Mouse (Mus musculus): ENCODE results near the gene Tmc2. TPM values are rescaled to one million over a fixed set of nuclear protein-coding genes. Genes with fewer than 3 reads are reported as not detected.

The Tmc2 gene
- polyA plus RNA-seq, 1 experiment from 2014 or later = not detected

DNA sequence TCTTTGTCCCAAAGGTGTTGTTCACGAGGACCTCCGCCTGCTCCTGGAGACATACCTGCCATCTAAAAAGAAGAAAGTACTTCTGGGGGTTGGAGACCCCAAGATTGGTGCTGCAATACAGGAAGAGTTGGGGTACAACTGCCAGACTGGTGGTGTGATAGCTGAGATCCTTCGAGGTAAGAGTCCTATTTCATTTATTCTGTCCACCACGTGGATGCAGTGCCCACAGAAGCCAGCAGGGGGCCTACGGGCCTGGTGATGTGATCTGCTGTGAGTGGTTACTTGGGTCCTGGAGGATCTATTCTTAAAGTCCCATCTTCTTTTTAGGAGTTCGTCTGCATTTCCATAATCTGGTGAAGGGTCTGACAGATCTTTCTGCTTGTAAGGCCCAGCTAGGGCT lies 80.7 kb downstream of the Tmc2 start:
- whole genome bisulfite sequencing (ENCODE audit: insufficient replicate concordance) = 37% methylated on average over 6 of the region's 6 CpGs
- H3K36me3 ChIP-seq (replicated peaks; ENCODE audit: insufficient read depth, low read length) = peaks cover 45% of the 10 kb centered on the region
- H3K4me2 ChIP-seq (ENCODE audit: low read depth, low read length) = peak overlapping the region; percentile 95
- no peaks in the 10 kb centered on the region for H3K27me3 ChIP-seq (ENCODE audit: insufficient read depth, low read length)
- no peak for TF ChIP-seq EP300 (IDR thresholded peaks at IDR 0.05; ENCODE audit: low read depth)
- peak; percentile 90 for TF ChIP-seq CTCF (IDR thresholded peaks at IDR 0.05; ENCODE audit: low read depth)
- DNase-seq (peak; percentile 87), ATAC-seq (no peak)
- no peak overlapping the region for H3K27ac ChIP-seq (ENCODE audit: low read depth)
- H3K4me1 ChIP-seq (ENCODE audit: insufficient read depth) = peaks cover 26% of the 10 kb centered on the region
- no peaks in the 10 kb centered on the region for H3K9me3 ChIP-seq (ENCODE audit: low read length)
- H3K4me3 ChIP-seq (ENCODE audit: low read depth, low read length) = peak overlapping the region; percentile 91
- H3K9ac ChIP-seq (replicated peaks) = no peak overlapping the region

- Histone ChIP-seq H3K27me3 (ENCODE audit: insufficient read depth, low read length) (no peaks in the 10 kb centered on the region), H3K4me2 (ENCODE audit: low read depth, low read length) (no peak overlapping the region), H3K4me1 (ENCODE audit: insufficient read depth) (peaks cover 28% of the 10 kb centered on the region), H3K4me3 (ENCODE audit: low read depth, low read length) (no peak overlapping the region), H3K36me3 (replicated peaks; ENCODE audit: insufficient read depth, low read length) (peaks cover 57% of the 10 kb centered on the region), H3K9ac (replicated peaks) (no peak overlapping the region), H3K9me3 (ENCODE audit: low read length) (no peaks in the 10 kb centered on the region), H3K27ac (ENCODE audit: low read depth) (no peak overlapping the region)
- TF ChIP-seq EP300 (IDR thresholded peaks at IDR 0.05; ENCODE audit: low read depth) (no peak), CTCF (IDR thresholded peaks at IDR 0.05; ENCODE audit: low read depth) (no peak)
- 49% methylated on average over 8 of the region's 8 CpGs for WGBS (ENCODE audit: insufficient replicate concordance)
- ATAC-seq = no peak
- no peak for DNase-seq
Observed at GRCm38 (mm10) chr2:130279600-130280091, 84.7 kb downstream of the Tmc2 start.

GRCm38 (mm10) chr2:130280224-130280623 lies 85.2 kb downstream of the Tmc2 start:
- H3K9ac ChIP-seq (replicated peaks) = no peak overlapping the region
- no peak overlapping the region for H3K4me3 ChIP-seq (ENCODE audit: low read depth, low read length)
- TF ChIP-seq CTCF (IDR thresholded peaks at IDR 0.05; ENCODE audit: low read depth) (no peak), EP300 (IDR thresholded peaks at IDR 0.05; ENCODE audit: low read depth) (no peak)
- ATAC-seq (no peak), DNase-seq (no peak)
- no peak overlapping the region for H3K27ac ChIP-seq (ENCODE audit: low read depth)
- no peaks in the 10 kb centered on the region for H3K9me3 ChIP-seq (ENCODE audit: low read length)
- no peaks in the 10 kb centered on the region for H3K27me3 ChIP-seq (ENCODE audit: insufficient read depth, low read length)
- H3K4me1 ChIP-seq (ENCODE audit: insufficient read depth) = peaks cover 28% of the 10 kb centered on the region
- no peak overlapping the region for H3K4me2 ChIP-seq (ENCODE audit: low read depth, low read length)
- H3K36me3 ChIP-seq (replicated peaks; ENCODE audit: insufficient read depth, low read length) = peaks cover 57% of the 10 kb centered on the region
- 64% methylated on average over 7 of the region's 7 CpGs for WGBS (ENCODE audit: insufficient replicate concordance)

DNA sequence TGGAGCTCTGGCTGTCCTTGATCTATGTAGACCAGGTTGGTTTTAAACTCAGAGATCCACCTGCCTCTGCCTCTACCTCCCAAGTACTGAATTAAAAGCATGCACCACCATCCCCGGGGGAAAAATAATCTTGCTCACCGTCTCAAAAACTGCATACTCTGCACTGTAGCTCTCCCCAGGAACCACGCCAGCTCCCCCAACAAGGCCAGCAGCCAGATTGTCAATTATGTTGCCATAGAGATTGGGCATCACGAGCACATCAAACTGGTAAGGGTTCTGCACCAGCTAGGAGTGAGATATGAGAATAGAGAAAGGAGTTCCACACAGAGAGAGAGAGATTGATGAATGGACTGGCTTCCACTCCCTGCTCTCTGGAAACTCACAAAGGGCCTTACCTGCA lies 85.8 kb downstream of the Tmc2 start:
- Histone ChIP-seq H3K27ac (ENCODE audit: low read depth) (no peak overlapping the region; the same call in 1 of the 2 replicates), H3K4me1 (ENCODE audit: insufficient read depth) (peaks cover 22% of the 10 kb centered on the region), H3K9me3 (ENCODE audit: low read length) (no peaks in the 10 kb centered on the region), H3K36me3 (replicated peaks; ENCODE audit: insufficient read depth, low read length) (peaks cover 52% of the 10 kb centered on the region), H3K27me3 (ENCODE audit: insufficient read depth, low read length) (no peaks in the 10 kb centered on the region), H3K9ac (replicated peaks) (no peak overlapping the region), H3K4me3 (ENCODE audit: low read depth, low read length) (no peak overlapping the region), H3K4me2 (ENCODE audit: low read depth, low read length) (no peak overlapping the region)
- 65% methylated on average over 4 of the region's 4 CpGs for WGBS (ENCODE audit: insufficient replicate concordance)
- ATAC-seq = no peak
- no peak for TF ChIP-seq EP300 (IDR thresholded peaks at IDR 0.05; ENCODE audit: low read depth)
- TF ChIP-seq CTCF (IDR thresholded peaks at IDR 0.05; ENCODE audit: low read depth) = no peak
- DNase-seq = no peak

DNA sequence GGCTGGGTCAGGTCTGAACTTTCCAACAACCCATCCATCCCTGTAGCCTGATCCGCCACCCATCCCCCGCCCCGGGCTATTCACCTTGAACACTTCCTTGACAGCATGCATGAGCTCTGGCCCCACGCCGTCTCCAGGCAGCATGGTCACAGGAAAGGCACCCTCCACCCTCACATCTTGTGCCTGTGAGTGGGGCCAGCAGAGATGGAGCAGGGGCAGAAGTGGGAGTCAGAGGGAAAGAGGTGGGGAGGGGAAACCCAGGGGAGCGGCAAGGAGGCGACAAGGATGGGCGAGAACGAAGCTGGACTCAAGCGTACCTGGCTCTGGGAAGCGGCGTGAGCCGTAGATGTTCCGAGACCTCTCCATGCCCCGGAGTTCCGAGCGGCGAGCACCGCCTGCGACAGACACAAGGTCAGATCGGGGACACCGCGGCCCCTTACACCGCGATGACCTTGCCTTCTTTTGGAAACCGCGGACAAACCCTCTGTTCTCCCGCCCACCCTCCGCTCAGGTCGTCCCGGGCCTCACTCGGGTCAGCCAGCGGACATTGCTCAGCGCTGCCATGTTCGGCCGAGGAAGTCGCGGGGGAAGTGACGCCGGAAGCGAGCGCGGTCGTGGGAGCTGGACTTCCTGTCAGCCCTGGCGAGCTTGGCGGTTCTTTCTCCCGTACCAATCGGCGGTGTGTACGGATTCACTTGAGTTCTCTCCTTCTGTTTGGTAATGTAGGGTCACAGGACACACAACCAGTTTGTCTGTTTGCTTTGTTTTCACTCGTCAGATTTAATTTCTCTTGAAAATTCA lies 89.1 kb downstream of the Tmc2 start, which contains the start of gene Idh3b:
Idh3b (minus strand) TSS at position 694 of the 801 bp plus-strand sequence.
- H3K4me3 ChIP-seq (ENCODE audit: low read depth, low read length) = peak within 1 kb of the TSS; percentile 78
- no peak for TF ChIP-seq CTCF (IDR thresholded peaks at IDR 0.05; ENCODE audit: low read depth)
- TF ChIP-seq EP300 (IDR thresholded peaks at IDR 0.05; ENCODE audit: low read depth) = peak; percentile 47; the same call in 1 of the 2 replicates
- H3K4me1 ChIP-seq (ENCODE audit: insufficient read depth) = peaks cover 16% of the 10 kb centered on the region
- peak within 1 kb of the TSS; percentile 85 for H3K4me2 ChIP-seq (ENCODE audit: low read depth, low read length)
- H3K27ac ChIP-seq (ENCODE audit: low read depth) = peak within 1 kb of the TSS; percentile 77
- ATAC-seq (peak; percentile 91), DNase-seq (peak; percentile 91)
- H3K9ac ChIP-seq (replicated peaks) = peak within 1 kb of the TSS; percentile 92
- H3K27me3 ChIP-seq (ENCODE audit: insufficient read depth, low read length) = no peaks in the 10 kb centered on the region
- WGBS (ENCODE audit: insufficient replicate concordance) = under 1% methylated on average over 47 of the region's 51 CpGs
- no peaks in the 10 kb centered on the region for H3K9me3 ChIP-seq (ENCODE audit: low read length)
- peaks cover 25% of the 10 kb centered on the region for H3K36me3 ChIP-seq (replicated peaks; ENCODE audit: insufficient read depth, low read length)

DNA sequence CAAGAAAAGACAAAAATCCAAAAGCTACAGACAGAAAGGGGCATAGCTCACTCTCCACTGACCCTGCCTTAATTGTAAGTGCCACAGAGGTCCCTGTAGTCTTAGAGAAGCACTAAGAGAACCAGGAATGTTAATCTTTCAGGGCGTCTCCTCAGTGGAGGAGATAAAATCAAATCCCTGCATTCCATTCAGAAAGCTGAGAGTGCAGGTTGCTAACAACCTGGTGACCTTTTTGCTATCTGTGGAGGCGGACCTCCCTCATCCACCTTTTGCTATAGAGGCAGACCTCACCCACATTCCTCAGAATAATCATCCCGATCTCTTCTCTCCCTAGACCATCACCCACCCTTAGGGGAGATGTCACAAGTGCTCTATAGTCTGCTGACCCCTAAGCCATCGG lies 94.1 kb downstream of the Tmc2 start:
- peaks cover 4% of the 10 kb centered on the region; the same call in 1 of the 2 replicates for H3K4me1 ChIP-seq (ENCODE audit: insufficient read depth)
- H3K27me3 ChIP-seq (ENCODE audit: insufficient read depth, low read length) = peaks cover 17% of the 10 kb centered on the region
- no peaks in the 10 kb centered on the region for H3K36me3 ChIP-seq (replicated peaks; ENCODE audit: insufficient read depth, low read length)
- H3K4me3 ChIP-seq (ENCODE audit: low read depth, low read length) = no peak overlapping the region
- TF ChIP-seq CTCF (IDR thresholded peaks at IDR 0.05; ENCODE audit: low read depth) = no peak
- H3K9ac ChIP-seq (replicated peaks) = no peak overlapping the region
- H3K27ac ChIP-seq (ENCODE audit: low read depth) = no peak overlapping the region
- DNase-seq (no peak), ATAC-seq (no peak)
- 56% methylated on average over 4 of the region's 4 CpGs for WGBS (ENCODE audit: insufficient replicate concordance)
- no peak overlapping the region for H3K4me2 ChIP-seq (ENCODE audit: low read depth, low read length)
- H3K9me3 ChIP-seq (ENCODE audit: low read length) = no peaks in the 10 kb centered on the region

Data from liver, postnatal 0 days (tissue).